Mouse (Mus musculus) kidney, postnatal 0 days (tissue): ENCODE measurements around the gene Lhfp. TPM values are rescaled to one million over a fixed set of nuclear protein-coding genes. Genes with fewer than 3 reads are reported as not detected.
A peak's percentile ranks its signal among the peaks of the same experiment; 100 is the strongest.

Experiments
- ATAC-seq: fragments of 200-750 bp; cut with Nextera tagmentation; replicated peaks from 2 replicates; pipeline ENCODE4 v1.8.0; 2017; ENCODE audit warnings: low read depth, moderate number of reproducible peaks, moderate TSS enrichment, moderate library complexity; ENCODE audit not compliant: low FRiP score
- DNase-seq: peaks from one replicate; pipeline ENCODE4 v3.0.0-alpha.2; 2016; ENCODE audit warnings: low spot score
- H3K27ac ChIP-seq: fragments of 300-500 bp; sonication (generic); 2 replicates; pipeline ENCODE4 v1.5.1; 2014; ENCODE audit warnings: mild to moderate bottlenecking
- H3K27me3 ChIP-seq: fragments of 300-500 bp; sonication (generic); 2 replicates; pipeline ENCODE4 v1.6.1; 2014; ENCODE audit warnings: low read length, mixed read lengths; ENCODE audit not compliant: insufficient read depth
- H3K36me3 ChIP-seq: fragments of 300-500 bp; sonication (generic); 2 replicates; pipeline ENCODE4 v1.6.1; 2014; ENCODE audit warnings: low read length, mixed read lengths; ENCODE audit not compliant: insufficient read depth
- H3K4me1 ChIP-seq: fragments of 300-500 bp; sonication (generic); replicated peaks from 2 replicates; pipeline ENCODE4 v1.6.1; 2014; ENCODE audit warnings: antibody characterized with exemption, low read length, mixed read lengths; ENCODE audit not compliant: insufficient read depth
- H3K4me2 ChIP-seq: fragments of 300-500 bp; sonication (generic); 2 replicates; pipeline ENCODE4 v1.6.1; 2014; ENCODE audit warnings: mild to moderate bottlenecking, low read length, moderate library complexity, mixed read lengths
- H3K4me3 ChIP-seq: fragments of 300-500 bp; sonication (generic); replicated peaks from 2 replicates; pipeline ENCODE4 v1.5.1; 2014; ENCODE audit warnings: low read depth, low read length
- H3K9ac ChIP-seq: fragments of 300-500 bp; sonication (generic); 2 replicates; pipeline ENCODE4 v1.6.1; 2014; ENCODE audit warnings: low read depth, low read length
- H3K9me3 ChIP-seq: fragments of 300-500 bp; sonication (generic); replicated peaks from 2 replicates; pipeline ENCODE4 v1.6.1; 2016; ENCODE audit warnings: low read length, inconsistent platforms, mixed read lengths
- CTCF ChIP-seq: IDR thresholded peaks from 2 replicates; pipeline ENCODE4 v1.5.1; 2016; ENCODE audit warnings: antibody characterized with exemption, low read depth, mild to moderate bottlenecking, moderate library complexity
- WGBS: fragments of 180-500 bp; shearing (Covaris S2); extraction: QIAGEN DNeasy Blood & Tissue Kit; methylation state at CpG from one replicate; pipeline ENCODE4 v1.1.7; 2014; 5-methylcytosine and 5-hydroxymethylcytosine counted together
- polyA plus RNA-seq: library from polyadenylated mRNA; unstranded; fragments of >200 nt; fragmentation: Nextera tagmentation; extraction: Ambion mirVana; gene quantifications from 2 replicates; pipeline ENCODE4 v1.2.1, GENCODE M21; 2015

The Lhfp gene
- polyA plus RNA-seq, 1 experiment from 2014 or later, result 161 TPM

GRCm38 (mm10) chr3:53305860-53306259 is 264.5 kb downstream of the Lhfp start:
- H3K36me3 ChIP-seq, result no peaks in the 10 kb centered on the region
- H3K27ac ChIP-seq, result no peak overlapping the region
- no peak for TF ChIP-seq CTCF
- no peaks in the 10 kb centered on the region for H3K9me3 ChIP-seq
- H3K4me3 ChIP-seq, result no peak overlapping the region
- no peaks in the 10 kb centered on the region for H3K27me3 ChIP-seq
- H3K4me2 ChIP-seq, result no peak overlapping the region
- H3K9ac ChIP-seq, result no peak overlapping the region
- no peak for ATAC-seq
- DNase-seq, result no peak
- WGBS, result 93% methylated on average over 1 of the region's 1 CpGs
- no peaks in the 10 kb centered on the region for H3K4me1 ChIP-seq

DNA sequence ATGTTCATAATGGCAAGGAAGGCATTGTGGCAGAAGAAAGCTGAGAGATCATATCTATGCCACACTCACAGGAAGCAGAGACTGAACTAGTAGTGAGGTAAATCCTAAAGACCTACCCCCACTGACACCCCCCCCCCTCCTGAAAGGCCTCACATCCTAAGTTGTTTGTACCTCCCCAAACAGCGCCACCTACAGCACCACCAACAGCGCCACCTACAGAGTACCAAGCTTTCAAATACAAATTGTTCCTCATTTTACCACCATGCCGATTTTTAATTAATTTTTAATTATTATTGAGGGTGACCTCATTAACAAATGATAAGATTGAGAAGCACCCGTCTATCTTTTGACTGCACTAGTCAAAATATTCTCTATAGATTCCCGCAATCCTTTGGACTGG is 267.3 kb downstream of the Lhfp start:
- Histone ChIP-seq H3K4me1 (no peaks in the 10 kb centered on the region), H3K9ac (no peak overlapping the region), H3K36me3 (no peaks in the 10 kb centered on the region), H3K4me3 (no peak overlapping the region), H3K27me3 (no peaks in the 10 kb centered on the region), H3K27ac (no peak overlapping the region), H3K4me2 (no peak overlapping the region), H3K9me3 (no peaks in the 10 kb centered on the region)
- ATAC-seq (no peak), DNase-seq (no peak)
- 71% methylated on average over 5 of the region's 5 CpGs for WGBS
- peak; percentile 36; the same call in 1 of the 2 replicates for TF ChIP-seq CTCF

DNA sequence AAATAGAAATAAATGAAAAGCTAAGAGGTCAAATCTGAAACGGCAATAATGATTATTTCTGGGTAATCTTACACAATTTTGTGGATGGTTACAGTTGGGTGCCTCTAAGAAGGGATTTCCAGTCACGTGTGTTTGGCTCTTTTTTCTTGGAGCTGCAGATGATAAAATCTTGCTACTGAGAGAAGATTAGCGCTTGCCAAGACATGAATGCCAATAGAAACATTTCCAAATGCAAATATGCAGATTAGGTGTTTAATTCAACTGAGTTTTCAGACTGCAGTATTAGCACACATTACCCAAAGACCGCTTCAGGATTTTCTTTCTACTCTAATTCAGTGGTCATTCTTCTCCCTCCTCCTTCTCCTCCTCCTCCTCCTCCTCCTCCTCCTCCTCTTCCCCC is 268.8 kb downstream of the Lhfp start:
- Histone ChIP-seq H3K4me3 (no peak overlapping the region), H3K4me2 (no peak overlapping the region), H3K27ac (no peak overlapping the region), H3K4me1 (no peaks in the 10 kb centered on the region), H3K9ac (no peak overlapping the region), H3K36me3 (no peaks in the 10 kb centered on the region), H3K27me3 (no peaks in the 10 kb centered on the region), H3K9me3 (no peaks in the 10 kb centered on the region)
- TF ChIP-seq CTCF, result no peak
- ATAC-seq, result no peak
- no peak for DNase-seq
- WGBS, result 61% methylated on average over 4 of the region's 4 CpGs

- no peak for DNase-seq
- no peak for ATAC-seq
- Histone ChIP-seq H3K27ac (no peak overlapping the region), H3K27me3 (no peaks in the 10 kb centered on the region), H3K4me3 (no peak overlapping the region), H3K4me1 (no peaks in the 10 kb centered on the region), H3K9me3 (no peaks in the 10 kb centered on the region), H3K4me2 (no peak overlapping the region), H3K36me3 (no peaks in the 10 kb centered on the region), H3K9ac (no peak overlapping the region)
- 99% methylated on average over 2 of the region's 2 CpGs for WGBS
- TF ChIP-seq CTCF, result no peak
These were observed 269.3 kb downstream of the Lhfp start for GRCm38 (mm10) chr3:53310615-53311014.

Other genes with a start within 250 kb of the Lhfp start
- 42.1 and 44.4 TPM in 2 replicates for gene Cog6, start 24.3 kb upstream of the Lhfp start, polyA plus RNA-seq